Mouse (Mus musculus) splenic B cell, adult 2 months (primary cell): ENCODE measurements around the gene Cog3.
"Not testable (repeated sequence)": the region's sequence is repeated elsewhere in the genome, so short reads cannot be mapped to it uniquely, and the experiment has no call there.

Source experiments
- DNase-seq: peaks from one replicate; pipeline ENCODE4 v3.0.0-alpha.2; 2011; ENCODE audit warnings: low read depth, low spot score
- H3K27me3 ChIP-seq: 2 replicates; pipeline ENCODE4 v1.6.1; 2012; ENCODE audit warnings: mild to moderate bottlenecking, low read length, moderate library complexity, mixed read lengths; ENCODE audit not compliant: control insufficient read depth, poor library complexity, insufficient read depth, severe bottlenecking
- H3K36me3 ChIP-seq: 2 replicates; pipeline ENCODE4 v1.6.1; 2012; ENCODE audit warnings: mild to moderate bottlenecking, low read length, moderate library complexity, mixed read lengths; ENCODE audit not compliant: control insufficient read depth, poor library complexity, insufficient read depth, severe bottlenecking

The Cog3 gene

GRCm38 (mm10) chr14:75773431-75773830, 19.1 kb upstream of the Cog3 start:
- Histone ChIP-seq H3K27me3 (no peaks in the 10 kb centered on the region), H3K36me3 (peaks cover 2% of the 10 kb centered on the region)

GRCm38 (mm10) chr14:75772407-75772806, 18.1 kb upstream of the Cog3 start:
- not testable (repeated sequence) for DNase-seq, H3K36me3 ChIP-seq, H3K27me3 ChIP-seq

More at GRCm38 (mm10) chr14:75773431-75773830, 19.1 kb upstream of the Cog3 start:
- DNase-seq: no peak

GRCm38 (mm10) chr14:75771101-75771501, 16.8 kb upstream of the Cog3 start:
- peak; percentile 38 for DNase-seq
- Histone ChIP-seq H3K27me3 (no peaks in the 10 kb centered on the region), H3K36me3 (peaks cover 2% of the 10 kb centered on the region)

GRCm38 (mm10) chr14:75769334-75769733, 15.0 kb upstream of the Cog3 start:
- H3K36me3 ChIP-seq: peaks cover 4% of the 10 kb centered on the region
- H3K27me3 ChIP-seq: no peaks in the 10 kb centered on the region
- DNase-seq: no peak

- H3K36me3 ChIP-seq: peaks cover 4% of the 10 kb centered on the region
- DNase-seq: no peak
- no peaks in the 10 kb centered on the region for H3K27me3 ChIP-seq
These were observed 13.9 kb upstream of the Cog3 start for GRCm38 (mm10) chr14:75768275-75768608.

GRCm38 (mm10) chr14:75767492-75768274, 13.4 kb upstream of the Cog3 start:
- peak; percentile 82 for DNase-seq
- H3K36me3 ChIP-seq: peaks cover 4% of the 10 kb centered on the region
- H3K27me3 ChIP-seq: no peaks in the 10 kb centered on the region

- Histone ChIP-seq H3K36me3 (peaks cover 2% of the 10 kb centered on the region), H3K27me3 (no peaks in the 10 kb centered on the region)
- DNase-seq: peak; percentile 75
These were observed 6.9 kb upstream of the Cog3 start for GRCm38 (mm10) chr14:75761028-75761805.

GRCm38 (mm10) chr14:75758401-75758800, 4.1 kb upstream of the Cog3 start:
- no peak for DNase-seq
- Histone ChIP-seq H3K27me3 (no peaks in the 10 kb centered on the region), H3K36me3 (no peaks in the 10 kb centered on the region; the same call in 1 of the 2 replicates)

- DNase-seq: no peak
- Histone ChIP-seq H3K36me3 (no peaks in the 10 kb centered on the region; the same call in 1 of the 2 replicates), H3K27me3 (no peaks in the 10 kb centered on the region)
These were observed 3.5 kb upstream of the Cog3 start for GRCm38 (mm10) chr14:75757821-75758220.

GRCm38 (mm10) chr14:75756971-75757370, 2.7 kb upstream of the Cog3 start:
- no peak for DNase-seq
- Histone ChIP-seq H3K36me3 (no peaks in the 10 kb centered on the region; the same call in 1 of the 2 replicates), H3K27me3 (no peaks in the 10 kb centered on the region)

- no peak for DNase-seq
- Histone ChIP-seq H3K27me3 (no peaks in the 10 kb centered on the region), H3K36me3 (no peaks in the 10 kb centered on the region)
These were observed 1.1 kb downstream of the Cog3 start for GRCm38 (mm10) chr14:75753206-75753605.

GRCm38 (mm10) chr14:75751040-75751439, 3.3 kb downstream of the Cog3 start:
- Histone ChIP-seq H3K27me3 (no peaks in the 10 kb centered on the region), H3K36me3 (0 out of 2 replicates have a peak, but pooled peaks cover 4% of the 10 kb centered on the region)

GRCm38 (mm10) chr14:75749123-75749522, 5.2 kb downstream of the Cog3 start:
- no peak for DNase-seq
- Histone ChIP-seq H3K27me3 (no peaks in the 10 kb centered on the region), H3K36me3 (0 out of 2 replicates have a peak, but pooled peaks cover 6% of the 10 kb centered on the region)

More at GRCm38 (mm10) chr14:75751040-75751439, 3.3 kb downstream of the Cog3 start:
- no peak for DNase-seq

GRCm38 (mm10) chr14:75747960-75748359, 6.4 kb downstream of the Cog3 start:
- no peaks in the 10 kb centered on the region for H3K27me3 ChIP-seq
- DNase-seq: no peak
- peaks cover 9% of the 10 kb centered on the region for H3K36me3 ChIP-seq

GRCm38 (mm10) chr14:75741904-75742303, 12.4 kb downstream of the Cog3 start:
- H3K36me3 ChIP-seq: peaks cover 17% of the 10 kb centered on the region
- DNase-seq: no peak
- no peaks in the 10 kb centered on the region for H3K27me3 ChIP-seq
